Mouse (Mus musculus) left cerebral cortex, adult 8-10 months (tissue): ENCODE results near the gene Itga1. TPM values are rescaled to one million over a fixed set of nuclear protein-coding genes. Genes with fewer than 3 reads are reported as not detected.
A peak's percentile ranks its signal among the peaks of the same experiment; 100 is the strongest.

ENCODE experiments used
- DNase-seq, 2 experiments: peaks; one replicate each; pipeline ENCODE4 v3.0.0; 2022; ENCODE audit warnings: low spot score in 2 of 2
- total RNA-seq, 4 experiments: library from RNA; stranded (reverse); gene quantifications; 2 replicates each; pipeline ENCODE4 v1.2.4; 2022

Itga1 gene
- total RNA-seq, result 1 to 10 TPM; 5.7 to 8.0 (median 7.6) TPM

GRCm38 (mm10) chr13:115101355-115102191 lies at the start of gene Itga1, which contains the start of gene Gm49395:
TSS of gene Itga1 (minus strand) at chr13:115101964.
TSS of gene Gm49395 (minus strand) at chr13:115101921.
- DNase-seq, result peak; percentile 11 to 13

GRCm38 (mm10) chr13:115150602-115151001 lies 48.8 kb upstream of the Itga1 start:
- no peak for DNase-seq

GRCm38 (mm10) chr13:115149849-115150248 lies 48.1 kb upstream of the Itga1 start:
- DNase-seq, result no peak

GRCm38 (mm10) chr13:115143575-115143974 lies 41.8 kb upstream of the Itga1 start:
- no peak for DNase-seq

- DNase-seq, result no peak
These were observed 40.3 kb upstream of the Itga1 start for GRCm38 (mm10) chr13:115142066-115142465.

- no peak for DNase-seq
These were observed 36.7 kb upstream of the Itga1 start for GRCm38 (mm10) chr13:115138513-115138912.

- DNase-seq, result no peak
These were observed 35.0 kb upstream of the Itga1 start for GRCm38 (mm10) chr13:115136761-115137160.

- DNase-seq, result no peak
These were observed 30.7 kb upstream of the Itga1 start for GRCm38 (mm10) chr13:115132435-115132834.

GRCm38 (mm10) chr13:115131381-115131780 lies 29.6 kb upstream of the Itga1 start:
- DNase-seq, result no peak

GRCm38 (mm10) chr13:115130035-115130434 lies 28.3 kb upstream of the Itga1 start:
- no peak for DNase-seq

- no peak for DNase-seq
These were observed 26.1 kb upstream of the Itga1 start for GRCm38 (mm10) chr13:115127826-115128225.

- no peak for DNase-seq
These were observed 24.8 kb upstream of the Itga1 start for GRCm38 (mm10) chr13:115126534-115126933.

- no peak for DNase-seq
These were observed 23.4 kb upstream of the Itga1 start for GRCm38 (mm10) chr13:115125130-115125529.

- DNase-seq, result no peak
These were observed 22.8 kb upstream of the Itga1 start for GRCm38 (mm10) chr13:115124521-115124920.

GRCm38 (mm10) chr13:115118756-115119155 lies 17.0 kb upstream of the Itga1 start:
- DNase-seq, result no peak

- no peak for DNase-seq
These were observed 16.4 kb upstream of the Itga1 start for GRCm38 (mm10) chr13:115118195-115118594.

GRCm38 (mm10) chr13:115116930-115117621 lies 15.3 kb upstream of the Itga1 start:
- DNase-seq, result no peak

- no peak for DNase-seq
These were observed 7.9 kb upstream of the Itga1 start for GRCm38 (mm10) chr13:115109628-115110027.

- DNase-seq, result no peak
These were observed 5.7 kb upstream of the Itga1 start for GRCm38 (mm10) chr13:115107436-115107835.

GRCm38 (mm10) chr13:115106183-115106582 lies 4.4 kb upstream of the Itga1 start:
- no peak for DNase-seq

- DNase-seq, result no peak
These were observed 990 bp upstream of the Itga1 start for GRCm38 (mm10) chr13:115102754-115103153.

- DNase-seq, result no peak
These were observed 1.2 kb downstream of the Itga1 start for GRCm38 (mm10) chr13:115100381-115101177.
